Mouse (Mus musculus) kidney, embryonic 16.5 days (tissue): Measurements from ENCODE around the gene Igflr1. TPM values are rescaled to one million over a fixed set of nuclear protein-coding genes. Genes with fewer than 3 reads are reported as not detected.

Experiments
- microRNA-seq: library from miRNA; unstranded; fragments of <30 nt; microRNA quantifications from one replicate; pipeline ENCODE4, GENCODE M21; 2016
- polyA plus RNA-seq: library from polyadenylated mRNA; unstranded; fragments of >200 nt; fragmentation: Nextera tagmentation; extraction: Ambion mirVana; gene quantifications from 2 replicates; pipeline ENCODE4 v1.2.1, GENCODE M21; 2015

The Igflr1 gene
- polyA plus RNA-seq, 1 experiment from 2014 or later, result 6.0 TPM

Small RNA genes lying within 50 kb of the gene (microRNA-seq; reads per million reads assigned to microRNA genes)
- gene Gm38670 (1.6 reads per million, percentile 3 among the genes with 10 or more reads in this experiment), gene Mir3569 (1.4 reads per million)

Other genes with a start within 250 kb of the Igflr1 start
- gene E130208F15Rik, start 243.7 kb upstream of the Igflr1 start, polyA plus RNA-seq, result 2.3 and 3.7 TPM in 2 replicates
- 17.2 and 18.1 TPM in 2 replicates for gene Sdhaf1, start 241.5 kb upstream of the Igflr1 start, polyA plus RNA-seq
- gene Lrfn3, start 202.7 kb upstream of the Igflr1 start, polyA plus RNA-seq, result 6.8 and 8.3 TPM in 2 replicates
- 29.3 and 31.4 TPM in 2 replicates for gene Tyrobp, start 151.7 kb upstream of the Igflr1 start, polyA plus RNA-seq
- 0.63 and 0.84 TPM in 2 replicates for gene Hcst, start 145.6 kb upstream of the Igflr1 start, polyA plus RNA-seq
- 1.6 and 2.0 TPM in 2 replicates for gene Nfkbid, start 143.7 kb upstream of the Igflr1 start, polyA plus RNA-seq
- gene Aplp1, start 119.9 kb upstream of the Igflr1 start, polyA plus RNA-seq, result 27.9 and 31.5 TPM in 2 replicates
- gene Kirrel2, start 107.7 kb upstream of the Igflr1 start, polyA plus RNA-seq, result 0.78 and 1.1 TPM in 2 replicates
- 5.4 and 5.5 TPM in 2 replicates for gene Nphs1, start 107.1 kb upstream of the Igflr1 start, polyA plus RNA-seq
- 21.1 and 27.6 TPM in 2 replicates for gene Prodh2, start 71.8 kb upstream of the Igflr1 start, polyA plus RNA-seq
- gene Arhgap33, start 30.4 kb upstream of the Igflr1 start, polyA plus RNA-seq, result 12.0 and 14.9 TPM in 2 replicates
- gene Hspb6, start 13.2 kb upstream of the Igflr1 start, polyA plus RNA-seq, result 18.0 and 20.6 TPM in 2 replicates
- 12.0 and 16.6 TPM in 2 replicates for gene Proser3, start 13.1 kb upstream of the Igflr1 start, polyA plus RNA-seq
- 47.0 and 48.1 TPM in 2 replicates for gene Lin37, start 5.6 kb upstream of the Igflr1 start, polyA plus RNA-seq
- 91.6 and 99.4 TPM in 2 replicates for gene U2af1l4, start 2.1 kb upstream of the Igflr1 start, polyA plus RNA-seq
- 18.2 and 18.9 TPM in 2 replicates for gene Gm49396, start 2.1 kb upstream of the Igflr1 start, polyA plus RNA-seq
- gene Psenen, start 1.8 kb upstream of the Igflr1 start, polyA plus RNA-seq, result 142 and 148 TPM in 2 replicates
- gene Kmt2b, start 23.3 kb downstream of the Igflr1 start, polyA plus RNA-seq, result 7.8 and 9.0 TPM in 2 replicates
- gene Zbtb32, start 33.5 kb downstream of the Igflr1 start, polyA plus RNA-seq, result 0.77 and 1.3 TPM in 2 replicates
- gene Upk1a, start 47.4 kb downstream of the Igflr1 start, polyA plus RNA-seq, result 7.9 and 13.0 TPM in 2 replicates
- 1,049 TPM in 2 replicates for gene Cox6b1, start 60.7 kb downstream of the Igflr1 start, polyA plus RNA-seq
- not detected in 2 replicates for gene Etv2, start 70.4 kb downstream of the Igflr1 start, polyA plus RNA-seq
- 111 and 119 TPM in 2 replicates for gene Rbm42, start 84.9 kb downstream of the Igflr1 start, polyA plus RNA-seq
- gene Haus5, start 99.6 kb downstream of the Igflr1 start, polyA plus RNA-seq, result 59.4 and 67.0 TPM in 2 replicates
- not detected in 2 replicates for gene Pmis2, start 106.2 kb downstream of the Igflr1 start, polyA plus RNA-seq
- 0.40 and 0.51 TPM in 2 replicates for gene 2200002J24Rik, start 133.5 kb downstream of the Igflr1 start, polyA plus RNA-seq
- 2.1 and 3.2 TPM in 2 replicates for gene Atp4a, start 146.8 kb downstream of the Igflr1 start, polyA plus RNA-seq
- 209 and 225 TPM in 2 replicates for gene Tmem147, start 164.1 kb downstream of the Igflr1 start, polyA plus RNA-seq
- 0.21 and 0.45 TPM in 2 replicates for gene Gapdhs, start 178.3 kb downstream of the Igflr1 start, polyA plus RNA-seq
- 1.7 and 2.3 TPM in 2 replicates for gene Sbsn, start 186.0 kb downstream of the Igflr1 start, polyA plus RNA-seq
- 0.89 and 1.2 TPM in 2 replicates for gene Dmkn, start 198.3 kb downstream of the Igflr1 start, polyA plus RNA-seq
- 1.0 and 1.5 TPM in 2 replicates for gene Krtdap, start 222.5 kb downstream of the Igflr1 start, polyA plus RNA-seq